Mouse (Mus musculus): Measurements from ENCODE around the gene Noxred1. TPM values are rescaled to one million over a fixed set of nuclear protein-coding genes. Genes with fewer than 3 reads are reported as not detected.

The Noxred1 gene
- polyA plus RNA-seq (2014; fragmentation: Nextera tagmentation; extraction: Ambion mirVana): 0.72 and 1.2 TPM in 2 replicates

- H3K27ac ChIP-seq (ENCODE audit: low read depth, low read length): no peak within 1 kb of the TSS
- DNase-seq (ENCODE audit: low spot score) (no peak), ATAC-seq (no peak)
- H3K9ac ChIP-seq (ENCODE audit: low read length): no peak within 1 kb of the TSS
- H3K4me2 ChIP-seq (ENCODE audit: low read length): no peak within 1 kb of the TSS
- H3K9me3 ChIP-seq (replicated peaks; ENCODE audit: control insufficient read depth, low read length): no peaks in the 10 kb centered on the region
- H3K36me3 ChIP-seq (ENCODE audit: control insufficient read depth, insufficient read depth, low read length): peaks cover 52% of the 10 kb centered on the region
- no peak within 1 kb of the TSS for H3K4me3 ChIP-seq (ENCODE audit: low read depth, low read length)
- H3K27me3 ChIP-seq (replicated peaks; ENCODE audit: control insufficient read depth, insufficient read depth, low read length): no peaks in the 10 kb centered on the region
- WGBS: 96% methylated on average over 1 of the region's 1 CpGs
- H3K4me1 ChIP-seq (ENCODE audit: control insufficient read depth, insufficient read depth, low read length): no peaks in the 10 kb centered on the region
Measured at GRCm38 (mm10) chr12:87238632-87239031, at the start of gene Noxred1. Gene Noxred1 (minus strand): TSS chr12:87238732.

- DNase-seq (ENCODE audit: low spot score): no peak
- no peak overlapping the region for H3K27ac ChIP-seq (ENCODE audit: low read depth, low read length)
- H3K4me2 ChIP-seq (ENCODE audit: low read length): no peak overlapping the region
- H3K4me1 ChIP-seq (ENCODE audit: control insufficient read depth, insufficient read depth, low read length): no peaks in the 10 kb centered on the region
- H3K4me3 ChIP-seq (ENCODE audit: low read depth, low read length): no peak overlapping the region
- no peaks in the 10 kb centered on the region for H3K36me3 ChIP-seq (ENCODE audit: control insufficient read depth, insufficient read depth, low read length)
- 93% methylated on average over 5 of the region's 5 CpGs for WGBS
- H3K9ac ChIP-seq (ENCODE audit: low read length): no peak overlapping the region
- no peaks in the 10 kb centered on the region for H3K27me3 ChIP-seq (replicated peaks; ENCODE audit: control insufficient read depth, insufficient read depth, low read length)
- no peaks in the 10 kb centered on the region for H3K9me3 ChIP-seq (replicated peaks; ENCODE audit: control insufficient read depth, low read length)
- no peak for ATAC-seq
Measured at GRCm38 (mm10) chr12:87284726-87285125, 46.2 kb upstream of the Noxred1 start.

GRCm38 (mm10) chr12:87284268-87284667 lies 45.7 kb upstream of the Noxred1 start:
- DNase-seq (ENCODE audit: low spot score) (no peak), ATAC-seq (no peak)
- H3K9ac ChIP-seq (ENCODE audit: low read length): no peak overlapping the region
- no peak overlapping the region for H3K4me2 ChIP-seq (ENCODE audit: low read length)
- H3K27ac ChIP-seq (ENCODE audit: low read depth, low read length): no peak overlapping the region
- no peaks in the 10 kb centered on the region for H3K36me3 ChIP-seq (ENCODE audit: control insufficient read depth, insufficient read depth, low read length)
- H3K4me3 ChIP-seq (ENCODE audit: low read depth, low read length): no peak overlapping the region
- H3K27me3 ChIP-seq (replicated peaks; ENCODE audit: control insufficient read depth, insufficient read depth, low read length): no peaks in the 10 kb centered on the region
- WGBS: 79% methylated on average over 4 of the region's 4 CpGs
- H3K4me1 ChIP-seq (ENCODE audit: control insufficient read depth, insufficient read depth, low read length): no peaks in the 10 kb centered on the region
- no peaks in the 10 kb centered on the region for H3K9me3 ChIP-seq (replicated peaks; ENCODE audit: control insufficient read depth, low read length)

- H3K27me3 ChIP-seq (replicated peaks; ENCODE audit: control insufficient read depth, insufficient read depth, low read length): no peaks in the 10 kb centered on the region
- H3K9me3 ChIP-seq (replicated peaks; ENCODE audit: control insufficient read depth, low read length): no peaks in the 10 kb centered on the region
- DNase-seq (ENCODE audit: low spot score) (no peak), ATAC-seq (no peak)
- H3K36me3 ChIP-seq (ENCODE audit: control insufficient read depth, insufficient read depth, low read length): no peaks in the 10 kb centered on the region
- no peak overlapping the region for H3K9ac ChIP-seq (ENCODE audit: low read length)
- no peak overlapping the region for H3K4me2 ChIP-seq (ENCODE audit: low read length)
- H3K27ac ChIP-seq (ENCODE audit: low read depth, low read length): no peak overlapping the region
- H3K4me1 ChIP-seq (ENCODE audit: control insufficient read depth, insufficient read depth, low read length): no peaks in the 10 kb centered on the region
- no peak overlapping the region for H3K4me3 ChIP-seq (ENCODE audit: low read depth, low read length)
- 58% methylated on average over 7 of the region's 7 CpGs for WGBS
Measured at GRCm38 (mm10) chr12:87283706-87284105, 45.2 kb upstream of the Noxred1 start.

- ATAC-seq (no peak), DNase-seq (ENCODE audit: low spot score) (no peak)
- Histone ChIP-seq H3K27me3 (replicated peaks; ENCODE audit: control insufficient read depth, insufficient read depth, low read length) (no peaks in the 10 kb centered on the region), H3K27ac (ENCODE audit: low read depth, low read length) (no peak overlapping the region), H3K4me2 (ENCODE audit: low read length) (no peak overlapping the region), H3K4me1 (ENCODE audit: control insufficient read depth, insufficient read depth, low read length) (no peaks in the 10 kb centered on the region), H3K9ac (ENCODE audit: low read length) (no peak overlapping the region), H3K36me3 (ENCODE audit: control insufficient read depth, insufficient read depth, low read length) (no peaks in the 10 kb centered on the region), H3K4me3 (ENCODE audit: low read depth, low read length) (no peak overlapping the region), H3K9me3 (replicated peaks; ENCODE audit: control insufficient read depth, low read length) (no peaks in the 10 kb centered on the region)
- WGBS: 96% methylated on average over 4 of the region's 4 CpGs
Measured at GRCm38 (mm10) chr12:87282743-87283142, 44.2 kb upstream of the Noxred1 start.

GRCm38 (mm10) chr12:87281766-87282165 lies 43.2 kb upstream of the Noxred1 start:
- Histone ChIP-seq H3K27ac (ENCODE audit: low read depth, low read length) (no peak overlapping the region), H3K4me1 (ENCODE audit: control insufficient read depth, insufficient read depth, low read length) (no peaks in the 10 kb centered on the region), H3K9me3 (replicated peaks; ENCODE audit: control insufficient read depth, low read length) (no peaks in the 10 kb centered on the region), H3K4me3 (ENCODE audit: low read depth, low read length) (no peak overlapping the region), H3K9ac (ENCODE audit: low read length) (no peak overlapping the region), H3K4me2 (ENCODE audit: low read length) (no peak overlapping the region), H3K27me3 (replicated peaks; ENCODE audit: control insufficient read depth, insufficient read depth, low read length) (no peaks in the 10 kb centered on the region), H3K36me3 (ENCODE audit: control insufficient read depth, insufficient read depth, low read length) (peaks cover 2% of the 10 kb centered on the region; the same call in 1 of the 2 replicates)
- no peak for DNase-seq (ENCODE audit: low spot score)
- no peak for ATAC-seq
- WGBS: 92% methylated on average over 1 of the region's 1 CpGs

- WGBS: 42% methylated on average over 14 of the region's 14 CpGs
- Histone ChIP-seq H3K9ac (ENCODE audit: low read length) (no peak overlapping the region), H3K4me1 (ENCODE audit: control insufficient read depth, insufficient read depth, low read length) (no peaks in the 10 kb centered on the region), H3K27me3 (replicated peaks; ENCODE audit: control insufficient read depth, insufficient read depth, low read length) (no peaks in the 10 kb centered on the region), H3K27ac (ENCODE audit: low read depth, low read length) (no peak overlapping the region), H3K4me3 (ENCODE audit: low read depth, low read length) (no peak overlapping the region), H3K36me3 (ENCODE audit: control insufficient read depth, insufficient read depth, low read length) (peaks cover 21% of the 10 kb centered on the region), H3K4me2 (ENCODE audit: low read length) (no peak overlapping the region), H3K9me3 (replicated peaks; ENCODE audit: control insufficient read depth, low read length) (no peaks in the 10 kb centered on the region)
- ATAC-seq (no peak), DNase-seq (ENCODE audit: low spot score) (no peak)
Measured at GRCm38 (mm10) chr12:87279879-87280278, 41.3 kb upstream of the Noxred1 start.

- DNase-seq (ENCODE audit: low spot score) (no peak), ATAC-seq (no peak)
- H3K27ac ChIP-seq (ENCODE audit: low read depth, low read length): no peak overlapping the region
- no peaks in the 10 kb centered on the region for H3K4me1 ChIP-seq (ENCODE audit: control insufficient read depth, insufficient read depth, low read length)
- no peak overlapping the region for H3K4me2 ChIP-seq (ENCODE audit: low read length)
- no peak overlapping the region for H3K4me3 ChIP-seq (ENCODE audit: low read depth, low read length)
- peaks cover 26% of the 10 kb centered on the region for H3K36me3 ChIP-seq (ENCODE audit: control insufficient read depth, insufficient read depth, low read length)
- no peaks in the 10 kb centered on the region for H3K9me3 ChIP-seq (replicated peaks; ENCODE audit: control insufficient read depth, low read length)
- 49% methylated on average over 3 of the region's 3 CpGs for WGBS
- H3K27me3 ChIP-seq (replicated peaks; ENCODE audit: control insufficient read depth, insufficient read depth, low read length): no peaks in the 10 kb centered on the region
- no peak overlapping the region for H3K9ac ChIP-seq (ENCODE audit: low read length)
Measured at GRCm38 (mm10) chr12:87279350-87279749, 40.8 kb upstream of the Noxred1 start.

GRCm38 (mm10) chr12:87278118-87278730 lies 39.7 kb upstream of the Noxred1 start:
- DNase-seq (ENCODE audit: low spot score) (no peak), ATAC-seq (no peak)
- no peak overlapping the region for H3K4me2 ChIP-seq (ENCODE audit: low read length)
- 21% methylated on average over 6 of the region's 6 CpGs for WGBS
- H3K9me3 ChIP-seq (replicated peaks; ENCODE audit: control insufficient read depth, low read length): no peaks in the 10 kb centered on the region
- no peaks in the 10 kb centered on the region for H3K4me1 ChIP-seq (ENCODE audit: control insufficient read depth, insufficient read depth, low read length)
- no peak overlapping the region for H3K27ac ChIP-seq (ENCODE audit: low read depth, low read length)
- H3K9ac ChIP-seq (ENCODE audit: low read length): no peak overlapping the region
- H3K36me3 ChIP-seq (ENCODE audit: control insufficient read depth, insufficient read depth, low read length): peaks cover 38% of the 10 kb centered on the region
- no peaks in the 10 kb centered on the region for H3K27me3 ChIP-seq (replicated peaks; ENCODE audit: control insufficient read depth, insufficient read depth, low read length)
- H3K4me3 ChIP-seq (ENCODE audit: low read depth, low read length): no peak overlapping the region

All from forebrain, embryonic 14.5 days (tissue).